Mouse (Mus musculus) embryonic facial prominence, embryonic 15.5 days (tissue): Measurements from ENCODE around the gene Tmx4. TPM values are rescaled to one million over a fixed set of nuclear protein-coding genes. Genes with fewer than 3 reads are reported as not detected.
"Not testable (repeated sequence)": the region's sequence is repeated elsewhere in the genome, so short reads cannot be mapped to it uniquely, and the experiment has no call there.

Experiments used
- ATAC-seq: fragments of 200-750 bp; cut with Nextera tagmentation; 2 replicates; pipeline ENCODE4 v1.8.0; 2017; ENCODE audit warnings: low read depth, moderate TSS enrichment; ENCODE audit not compliant: insufficient number of reproducible peaks, low FRiP score, low TSS enrichment
- H3K27ac ChIP-seq: fragments of 300-500 bp; sonication (generic); replicated peaks from 2 replicates; pipeline ENCODE4 v1.5.1; 2015; ENCODE audit warnings: mild to moderate bottlenecking, inconsistent platforms
- H3K27me3 ChIP-seq: fragments of 300-500 bp; sonication (generic); 2 replicates; pipeline ENCODE4 v1.6.1; 2015; ENCODE audit warnings: inconsistent platforms
- H3K36me3 ChIP-seq: fragments of 300-500 bp; sonication (generic); 2 replicates; pipeline ENCODE4 v1.6.1; 2015; ENCODE audit warnings: mild to moderate bottlenecking, inconsistent platforms
- H3K4me1 ChIP-seq: fragments of 300-500 bp; sonication (generic); 2 replicates; pipeline ENCODE4 v1.6.1; 2015; ENCODE audit warnings: inconsistent platforms
- H3K4me2 ChIP-seq: fragments of 300-500 bp; sonication (generic); replicated peaks from 2 replicates; pipeline ENCODE4 v1.6.1; 2015; ENCODE audit warnings: mild to moderate bottlenecking, inconsistent platforms
- H3K4me3 ChIP-seq: fragments of 300-500 bp; sonication (generic); replicated peaks from 2 replicates; pipeline ENCODE4 v1.5.1; 2015; ENCODE audit warnings: mild to moderate bottlenecking, inconsistent platforms
- H3K9ac ChIP-seq: fragments of 300-500 bp; sonication (generic); 2 replicates; pipeline ENCODE4 v1.6.1; 2015; ENCODE audit warnings: inconsistent platforms
- H3K9me3 ChIP-seq: fragments of 300-500 bp; sonication (generic); replicated peaks from 2 replicates; pipeline ENCODE4 v1.6.1; 2016; ENCODE audit warnings: inconsistent platforms
- WGBS: fragments of 180-500 bp; shearing (Covaris S2); methylation state at CpG from one replicate; pipeline ENCODE4 v1.1.7; 2015; 5-methylcytosine and 5-hydroxymethylcytosine counted together
- polyA plus RNA-seq: library from polyadenylated mRNA; unstranded; fragments of >200 nt; fragmentation: Nextera tagmentation; extraction: Ambion mirVana; gene quantifications from 2 replicates; pipeline ENCODE4 v1.2.1, GENCODE M21; 2015

Tmx4 gene
- polyA plus RNA-seq, 1 experiment from 2014 or later: 17.0 TPM

GRCm38 (mm10) chr2:134645752-134646151 lies 1.8 kb upstream of the Tmx4 start:
- Histone ChIP-seq H3K9me3 (no peaks in the 10 kb centered on the region), H3K36me3 (no peaks in the 10 kb centered on the region), H3K27me3 (no peaks in the 10 kb centered on the region), H3K27ac (no peak overlapping the region), H3K4me1 (peaks cover 6% of the 10 kb centered on the region), H3K4me2 (no peak overlapping the region), H3K4me3 (no peak overlapping the region), H3K9ac (no peak overlapping the region)
- no peak for ATAC-seq
- 68% methylated on average over 3 of the region's 3 CpGs for WGBS

DNA sequence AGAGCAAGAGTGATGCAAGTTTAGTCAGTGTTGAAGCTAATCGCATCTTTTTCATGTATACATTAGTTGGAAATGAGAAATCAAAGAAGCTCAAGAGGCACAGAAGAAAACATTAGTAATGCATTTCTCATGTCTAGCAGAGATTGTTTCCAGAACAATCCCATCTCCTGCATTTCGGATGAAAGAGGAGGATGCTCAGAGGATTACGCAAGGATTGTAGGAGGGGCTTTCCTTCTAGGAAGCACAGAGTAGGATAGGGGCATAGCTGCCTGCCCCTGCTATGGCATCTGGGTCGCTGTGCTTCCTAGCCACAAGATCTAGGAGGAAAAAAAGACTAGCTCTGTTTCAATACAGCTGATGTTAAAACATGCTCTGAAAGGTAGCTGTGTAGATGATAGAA lies 1.2 kb upstream of the Tmx4 start:
- 38% methylated on average over 4 of the region's 4 CpGs for WGBS
- Histone ChIP-seq H3K27ac (no peak overlapping the region), H3K4me3 (no peak overlapping the region), H3K27me3 (no peaks in the 10 kb centered on the region), H3K9me3 (no peaks in the 10 kb centered on the region), H3K9ac (no peak overlapping the region), H3K4me2 (no peak overlapping the region), H3K4me1 (peaks cover 6% of the 10 kb centered on the region), H3K36me3 (no peaks in the 10 kb centered on the region)
- ATAC-seq: no peak

DNA sequence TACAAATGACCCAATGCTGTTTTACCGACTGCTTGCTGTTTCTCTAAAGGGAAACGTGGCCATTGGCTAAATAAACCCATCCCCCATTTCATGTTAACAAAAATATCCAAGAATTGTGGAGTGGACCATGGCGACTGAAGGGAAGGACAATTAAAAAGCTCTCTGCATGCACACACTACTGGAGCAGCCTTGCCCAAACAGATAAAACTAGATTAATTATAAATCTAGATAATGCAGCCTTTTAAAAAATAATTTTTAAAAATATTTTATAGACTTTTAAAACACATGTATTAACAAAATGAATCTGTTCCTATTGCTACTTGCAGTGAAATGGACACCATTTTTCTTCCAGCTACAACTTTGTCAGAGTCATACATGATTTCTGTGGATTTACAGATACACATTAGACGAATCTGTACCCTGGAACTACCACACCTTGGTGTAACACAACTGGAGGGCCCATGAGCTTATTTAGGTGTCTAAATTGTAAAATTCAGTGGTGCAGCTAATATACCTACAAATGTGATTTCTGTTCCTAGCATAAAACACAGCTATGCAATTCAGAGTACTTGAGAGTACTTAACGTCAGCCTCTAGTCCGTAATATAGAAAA lies 462 bp upstream of the Tmx4 start:
- H3K27ac ChIP-seq: no peak overlapping the region
- peak overlapping the region; percentile 62 for H3K4me3 ChIP-seq
- 28% methylated on average over 6 of the region's 6 CpGs for WGBS
- peak overlapping the region; percentile 58 for H3K4me2 ChIP-seq
- no peak overlapping the region for H3K9ac ChIP-seq
- H3K36me3 ChIP-seq: no peaks in the 10 kb centered on the region
- ATAC-seq: no peak; the same call in 1 of the 2 replicates
- no peaks in the 10 kb centered on the region for H3K27me3 ChIP-seq
- no peaks in the 10 kb centered on the region for H3K9me3 ChIP-seq
- H3K4me1 ChIP-seq: peaks cover 6% of the 10 kb centered on the region

DNA sequence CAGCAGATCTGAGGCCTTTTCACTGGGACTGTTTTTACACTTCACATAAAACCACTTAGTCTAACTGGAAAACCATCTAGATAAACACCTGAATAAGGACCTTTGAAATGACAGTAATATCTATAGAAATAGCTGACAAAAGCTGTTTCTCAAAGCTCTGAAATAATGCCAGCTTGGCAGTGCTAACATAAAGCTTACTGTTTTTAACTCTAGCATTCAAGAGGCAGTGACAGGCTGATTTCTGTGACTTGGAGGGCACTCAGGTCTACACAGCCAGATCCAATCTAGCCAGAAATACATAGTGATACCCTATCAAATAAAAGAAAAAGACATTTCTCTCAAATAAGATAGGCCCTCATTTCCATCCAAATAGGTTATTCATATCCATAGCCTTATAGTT lies 1.6 kb downstream of the Tmx4 start:
- no peak overlapping the region for H3K4me2 ChIP-seq
- no peak overlapping the region for H3K4me3 ChIP-seq
- no peak overlapping the region for H3K9ac ChIP-seq
- ATAC-seq: no peak
- H3K27me3 ChIP-seq: no peaks in the 10 kb centered on the region
- peaks cover 6% of the 10 kb centered on the region for H3K4me1 ChIP-seq
- no peaks in the 10 kb centered on the region for H3K9me3 ChIP-seq
- no peak overlapping the region for H3K27ac ChIP-seq
- no peaks in the 10 kb centered on the region for H3K36me3 ChIP-seq

- H3K27ac ChIP-seq: no peak overlapping the region
- no peaks in the 10 kb centered on the region for H3K27me3 ChIP-seq
- H3K4me1 ChIP-seq: peaks cover 6% of the 10 kb centered on the region
- no peak overlapping the region for H3K4me3 ChIP-seq
- no peak for ATAC-seq
- no peaks in the 10 kb centered on the region for H3K9me3 ChIP-seq
- 92% methylated on average over 5 of the region's 5 CpGs for WGBS
- no peak overlapping the region for H3K9ac ChIP-seq
- H3K36me3 ChIP-seq: no peaks in the 10 kb centered on the region
- H3K4me2 ChIP-seq: no peak overlapping the region
These were observed 2.6 kb downstream of the Tmx4 start for GRCm38 (mm10) chr2:134641372-134641771.

- no peaks in the 10 kb centered on the region for H3K9me3 ChIP-seq
- no peak overlapping the region for H3K4me3 ChIP-seq
- H3K36me3 ChIP-seq: no peaks in the 10 kb centered on the region
- H3K27ac ChIP-seq: no peak overlapping the region
- no peak overlapping the region for H3K4me2 ChIP-seq
- no peak for ATAC-seq
- WGBS: 79% methylated on average over 1 of the region's 1 CpGs
- no peaks in the 10 kb centered on the region for H3K27me3 ChIP-seq
- no peak overlapping the region for H3K9ac ChIP-seq
- H3K4me1 ChIP-seq: peaks cover 6% of the 10 kb centered on the region
These were observed 3.5 kb downstream of the Tmx4 start for GRCm38 (mm10) chr2:134640398-134640797.

- 88% methylated on average over 2 of the region's 2 CpGs for WGBS
- H3K36me3 ChIP-seq, ATAC-seq, H3K27me3 ChIP-seq, H3K9ac ChIP-seq, H3K4me1 ChIP-seq, H3K27ac ChIP-seq, H3K4me3 ChIP-seq, H3K4me2 ChIP-seq, H3K9me3 ChIP-seq: not testable (repeated sequence)
These were observed 15.4 kb downstream of the Tmx4 start for GRCm38 (mm10) chr2:134628541-134628940.

- Histone ChIP-seq H3K27ac (no peak overlapping the region), H3K27me3 (no peaks in the 10 kb centered on the region), H3K9me3 (no peaks in the 10 kb centered on the region), H3K4me3 (no peak overlapping the region), H3K4me2 (no peak overlapping the region), H3K4me1 (no peaks in the 10 kb centered on the region), H3K36me3 (peaks cover 7% of the 10 kb centered on the region), H3K9ac (no peak overlapping the region)
- no peak for ATAC-seq
These were observed 39.0 kb downstream of the Tmx4 start for GRCm38 (mm10) chr2:134604935-134605334.

GRCm38 (mm10) chr2:134591081-134591694 lies 52.8 kb downstream of the Tmx4 start:
- Histone ChIP-seq H3K9ac (no peak overlapping the region), H3K27me3 (no peaks in the 10 kb centered on the region), H3K4me1 (no peaks in the 10 kb centered on the region), H3K27ac (no peak overlapping the region), H3K4me2 (no peak overlapping the region), H3K9me3 (no peaks in the 10 kb centered on the region), H3K4me3 (no peak overlapping the region), H3K36me3 (peaks cover 4% of the 10 kb centered on the region; the same call in 1 of the 2 replicates)
- WGBS: 89% methylated on average over 6 of the region's 6 CpGs
- no peak for ATAC-seq

GRCm38 (mm10) chr2:134585243-134585642 lies 58.7 kb downstream of the Tmx4 start:
- Histone ChIP-seq H3K27me3 (no peaks in the 10 kb centered on the region), H3K27ac (no peak overlapping the region), H3K36me3 (no peaks in the 10 kb centered on the region), H3K9me3 (no peaks in the 10 kb centered on the region), H3K4me2 (no peak overlapping the region), H3K9ac (no peak overlapping the region), H3K4me1 (no peaks in the 10 kb centered on the region), H3K4me3 (no peak overlapping the region)
- 64% methylated on average over 4 of the region's 4 CpGs for WGBS
- no peak for ATAC-seq

GRCm38 (mm10) chr2:134559422-134559821 lies 84.5 kb downstream of the Tmx4 start:
- Histone ChIP-seq H3K4me3 (no peak overlapping the region), H3K27ac (no peak overlapping the region), H3K9me3 (peaks cover 6% of the 10 kb centered on the region; the same call in 1 of the 2 replicates), H3K4me2 (no peak overlapping the region), H3K36me3 (no peaks in the 10 kb centered on the region), H3K9ac (no peak overlapping the region), H3K27me3 (no peaks in the 10 kb centered on the region), H3K4me1 (no peaks in the 10 kb centered on the region)
- no peak for ATAC-seq
- WGBS: 88% methylated on average over 3 of the region's 3 CpGs

DNA sequence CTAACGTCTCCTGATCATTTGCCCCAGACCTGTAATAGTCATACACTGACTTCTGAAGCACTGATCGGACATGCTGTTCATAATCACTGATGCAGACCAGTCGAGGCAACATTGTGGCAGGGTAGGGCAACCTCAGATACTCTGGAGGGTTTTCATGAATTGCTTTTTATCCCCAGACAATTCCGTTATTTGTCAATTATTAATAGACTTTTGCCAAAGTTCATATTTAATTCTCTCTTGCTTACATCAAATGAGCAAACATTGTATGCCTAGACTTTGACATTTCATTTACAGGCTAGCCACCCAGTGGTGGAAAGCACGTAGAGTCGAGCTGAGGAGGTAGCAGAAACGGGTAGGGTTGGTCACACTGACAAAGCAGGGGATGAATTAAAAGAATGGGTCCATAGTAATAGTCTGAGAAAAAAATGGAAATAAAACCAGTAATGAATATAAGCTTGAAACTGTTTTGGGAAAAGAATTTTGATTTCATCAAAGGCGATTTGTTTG lies 89.7 kb downstream of the Tmx4 start, which contains the start of gene Hao1:
Gene Hao1 (minus strand): TSS at position 148 of the 507 bp plus-strand sequence.
- Histone ChIP-seq H3K9ac (no peak within 1 kb of the TSS), H3K36me3 (no peaks in the 10 kb centered on the region), H3K27me3 (no peaks in the 10 kb centered on the region), H3K9me3 (no peaks in the 10 kb centered on the region), H3K27ac (no peak within 1 kb of the TSS), H3K4me3 (no peak within 1 kb of the TSS), H3K4me1 (no peaks in the 10 kb centered on the region), H3K4me2 (no peak within 1 kb of the TSS)
- no peak for ATAC-seq
- WGBS: 81% methylated on average over 8 of the region's 8 CpGs
